Mouse (Mus musculus): ENCODE data around the gene Olfr652.

The Olfr652 gene

DNA sequence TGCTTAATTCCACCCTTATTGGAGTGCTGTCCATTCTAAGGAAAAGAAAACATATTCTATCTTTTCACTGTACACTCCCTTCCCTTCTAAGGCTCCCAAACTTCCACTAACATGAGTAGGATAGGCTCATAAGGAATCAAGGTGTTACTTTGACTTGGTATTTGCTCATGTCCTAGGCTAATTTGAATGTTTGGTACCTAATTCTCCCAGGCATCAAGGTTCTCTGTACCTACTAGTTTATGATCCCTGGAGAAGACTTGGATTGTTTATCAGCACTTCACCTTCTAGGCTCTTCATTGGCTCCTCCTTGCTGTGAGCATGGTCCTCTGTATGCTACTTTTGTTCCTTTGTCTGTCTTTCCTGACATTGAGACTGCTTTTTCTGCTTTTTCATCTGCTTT, at the start of gene Olfr652:
Gene Olfr652, plus strand, starts transcription at position 301 of the 400 bp plus-strand sequence.
- no peak for DNase-seq (ENCODE audit: extremely low read depth, low read depth)

DNA sequence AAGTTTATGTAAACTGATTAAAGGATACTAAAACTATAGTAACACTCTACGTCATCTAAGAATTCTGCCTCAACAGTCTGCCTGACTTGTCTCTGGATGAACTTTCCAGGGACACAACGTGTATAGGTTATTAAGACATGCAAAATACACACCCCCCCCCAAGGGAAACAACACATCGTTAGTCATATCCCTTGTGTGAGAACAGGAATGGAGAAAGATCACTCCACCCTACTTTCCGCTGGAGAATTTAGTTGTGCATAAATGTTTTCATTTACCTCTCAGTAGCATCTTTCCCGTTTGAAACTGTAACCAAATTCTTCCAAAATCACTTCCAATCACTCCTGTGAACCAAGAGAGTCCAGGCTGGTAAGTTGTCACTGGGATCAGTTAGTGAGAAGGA, 10.9 kb upstream of the Olfr652 start, which contains the start of gene Olfr651:
Gene Olfr651, plus strand, starts transcription at position 301 of the 400 bp plus-strand sequence.
- DNase-seq (ENCODE audit: extremely low read depth, low read depth), result no peak

DNA sequence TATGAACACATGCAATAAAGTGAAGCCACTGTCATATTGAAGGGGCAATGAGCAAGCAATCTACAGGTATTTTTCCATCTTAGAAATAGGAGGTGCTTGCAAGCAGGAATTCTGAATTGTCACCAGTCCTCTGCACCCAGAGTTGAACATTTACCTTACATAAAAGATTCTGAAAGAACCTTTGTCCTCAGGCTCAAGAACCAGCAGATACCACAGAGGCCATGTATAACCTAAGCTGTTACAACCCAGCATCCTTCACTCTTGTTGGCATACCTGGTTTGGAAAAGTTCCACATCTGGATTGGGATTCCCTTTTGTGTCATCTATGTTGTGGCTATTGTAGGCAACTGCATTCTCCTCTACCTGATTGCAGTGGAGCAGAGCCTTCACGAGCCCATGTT, 8.0 kb upstream of the Olfr652 start:
- DNase-seq (ENCODE audit: extremely low read depth, low read depth), result no peak

DNA sequence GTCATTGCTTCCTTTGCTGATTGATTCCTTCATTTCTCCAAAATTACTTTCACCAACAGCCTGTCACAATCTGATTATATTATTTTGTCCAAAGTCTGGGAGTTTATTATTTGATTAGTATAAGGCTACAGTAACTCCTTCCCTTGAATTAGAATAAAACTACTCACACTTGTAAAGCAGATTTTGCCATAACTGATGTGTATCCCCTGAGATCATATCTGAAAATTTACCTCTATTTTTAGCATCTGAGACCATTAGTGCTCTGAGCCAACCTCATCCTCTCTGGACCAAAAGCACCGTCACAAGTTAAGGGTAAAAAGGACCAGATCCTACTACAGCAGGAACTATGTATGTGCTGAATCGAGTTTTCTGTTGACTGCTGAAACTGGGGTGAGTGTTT, 16.3 kb downstream of the Olfr652 start, which contains the start of gene Olfr653:
Gene Olfr653, plus strand, starts transcription at position 301 of the 400 bp plus-strand sequence.
- DNase-seq (ENCODE audit: extremely low read depth, low read depth), result no peak

DNA sequence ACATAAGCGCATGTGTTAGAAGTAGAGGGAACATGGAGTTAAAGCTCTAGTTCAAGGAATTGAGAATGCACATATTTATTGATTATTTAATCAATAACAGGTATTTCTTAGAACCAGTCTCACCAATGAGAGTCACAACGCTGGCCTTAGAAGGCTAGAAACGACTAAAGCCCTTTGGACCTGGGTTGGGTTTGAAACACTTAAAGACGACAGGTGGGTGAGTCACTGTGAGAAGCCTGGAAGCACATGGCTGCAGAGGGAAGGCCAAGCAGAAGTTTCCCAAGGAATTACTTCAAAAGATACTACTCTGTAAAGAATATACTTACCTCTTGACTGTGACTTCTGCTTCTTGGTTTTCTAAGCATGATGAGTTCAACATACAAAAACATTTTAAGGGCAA, 20.1 kb downstream of the Olfr652 start:
- DNase-seq (ENCODE audit: extremely low read depth, low read depth), result no peak

DNA sequence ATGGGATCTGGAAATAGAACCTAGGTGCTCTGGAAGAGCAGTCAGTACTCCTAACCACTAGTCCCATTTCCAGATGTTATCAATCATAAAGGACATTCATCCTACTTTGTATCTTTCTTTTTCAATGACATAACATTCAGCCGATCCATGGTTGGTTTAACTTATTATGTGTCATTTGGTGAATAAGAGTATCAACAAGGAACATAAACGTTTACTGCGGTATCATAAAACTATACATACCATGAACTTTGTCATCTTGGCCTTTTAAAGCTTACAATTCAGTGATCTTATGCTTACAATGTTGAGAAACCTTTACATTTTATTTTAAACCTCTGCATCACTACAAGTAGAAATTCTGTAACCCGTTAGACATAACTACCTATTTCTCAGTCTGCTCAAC, 20.7 kb downstream of the Olfr652 start:
- DNase-seq (ENCODE audit: extremely low read depth, low read depth), result no peak

DNA sequence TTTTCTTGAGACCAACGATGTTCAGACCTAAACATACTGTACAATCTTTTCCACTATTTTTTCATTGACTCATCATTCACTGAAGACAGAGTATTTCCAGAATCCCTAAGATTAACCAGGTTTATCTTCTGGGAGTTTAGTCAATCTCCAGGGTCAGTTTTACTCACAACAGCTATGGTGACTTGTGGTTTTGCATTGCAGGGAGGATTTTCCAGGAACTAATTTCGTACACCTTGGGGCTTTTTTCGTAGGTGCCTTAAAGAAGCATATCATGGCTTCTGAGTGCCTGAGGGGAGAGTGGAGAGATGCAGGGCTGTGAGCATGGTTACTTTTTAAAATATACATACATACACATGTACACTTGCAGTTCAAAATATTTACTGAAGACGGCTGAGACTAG, 26.0 kb downstream of the Olfr652 start, which contains the start of gene Olfr654:
Gene Olfr654, plus strand, starts transcription at position 301 of the 400 bp plus-strand sequence.
- no peak for DNase-seq (ENCODE audit: extremely low read depth, low read depth)

DNA sequence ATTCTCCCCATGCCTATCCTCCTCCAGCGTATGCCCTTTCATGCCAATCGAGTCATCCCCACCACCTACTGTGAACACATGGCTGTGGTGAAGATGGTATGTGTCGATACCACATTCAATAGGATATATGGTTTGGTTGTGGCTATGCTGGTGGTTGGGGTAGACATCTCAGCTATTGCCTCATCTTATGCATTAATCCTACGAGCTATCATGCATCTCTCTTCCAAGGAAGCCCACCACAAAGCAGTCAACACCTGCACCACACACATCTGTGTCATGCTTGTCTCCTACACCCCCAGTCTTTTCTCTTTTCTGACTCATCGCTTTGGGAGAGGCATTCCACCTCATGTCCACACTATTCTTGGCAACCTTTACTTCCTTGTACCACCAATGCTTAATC, 27.6 kb downstream of the Olfr652 start:
- DNase-seq (ENCODE audit: extremely low read depth, low read depth), result no peak

DNA sequence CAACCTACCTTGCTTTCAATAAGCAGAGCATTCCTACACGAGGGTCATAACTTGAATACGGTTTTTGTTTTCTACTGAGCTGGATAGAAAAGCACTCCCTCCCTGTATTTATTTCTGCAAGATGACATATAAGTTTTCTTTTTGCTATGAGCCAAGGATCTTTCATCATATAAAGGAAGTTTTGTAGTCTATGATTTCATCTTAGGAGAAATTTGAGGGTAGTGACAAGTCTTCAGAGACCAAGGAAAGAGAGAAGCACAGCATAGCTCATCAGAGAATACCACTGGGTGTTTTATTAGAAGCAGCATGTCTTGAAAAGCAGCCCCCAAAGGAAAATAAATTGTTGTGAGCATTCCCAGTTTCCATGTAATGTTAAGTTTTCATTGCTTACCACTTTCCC, 41.0 kb downstream of the Olfr652 start, which contains the start of gene Olfr655:
Gene Olfr655, minus strand, starts transcription at position 101 of the 400 bp plus-strand sequence.
- DNase-seq (ENCODE audit: extremely low read depth, low read depth), result no peak

DNA sequence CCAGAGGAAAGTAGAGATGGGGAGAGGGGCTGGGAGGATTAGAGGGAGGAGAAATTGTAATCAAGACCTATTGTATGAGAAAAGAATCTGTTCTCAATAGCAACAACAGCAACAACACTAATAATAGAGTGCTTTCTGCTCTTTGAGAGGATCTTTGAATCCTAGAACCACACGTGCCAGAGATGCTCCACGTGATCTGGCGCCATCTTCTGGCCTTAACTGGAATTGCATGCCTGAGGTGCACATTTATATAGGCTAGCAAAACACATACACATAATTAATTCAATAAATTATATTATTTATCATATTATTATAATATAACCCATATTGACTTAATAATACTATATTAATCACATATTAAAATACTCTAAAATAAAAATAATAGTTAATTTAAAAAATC, 42.5 kb downstream of the Olfr652 start:
- no peak for DNase-seq (ENCODE audit: extremely low read depth, low read depth)

DNA sequence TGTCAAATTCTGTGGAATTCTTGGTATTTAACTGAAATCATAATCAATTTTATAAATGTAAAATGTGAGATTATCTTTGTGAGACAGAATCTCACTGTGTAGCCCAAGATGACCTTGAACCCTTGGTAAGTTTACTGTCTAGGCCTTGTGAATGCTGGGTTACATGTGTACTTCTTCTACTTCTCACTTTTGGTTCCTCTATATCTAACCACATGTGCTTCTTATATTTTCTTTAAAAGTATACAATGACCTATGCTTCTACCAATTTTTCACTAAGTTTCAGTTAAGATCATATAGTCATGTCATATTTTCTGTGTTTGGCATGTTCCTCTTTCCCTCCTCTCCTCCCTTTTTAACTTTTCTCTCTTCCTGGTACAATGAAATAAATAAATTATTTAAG, 44.0 kb downstream of the Olfr652 start:
- DNase-seq (ENCODE audit: extremely low read depth, low read depth), result no peak

DNA sequence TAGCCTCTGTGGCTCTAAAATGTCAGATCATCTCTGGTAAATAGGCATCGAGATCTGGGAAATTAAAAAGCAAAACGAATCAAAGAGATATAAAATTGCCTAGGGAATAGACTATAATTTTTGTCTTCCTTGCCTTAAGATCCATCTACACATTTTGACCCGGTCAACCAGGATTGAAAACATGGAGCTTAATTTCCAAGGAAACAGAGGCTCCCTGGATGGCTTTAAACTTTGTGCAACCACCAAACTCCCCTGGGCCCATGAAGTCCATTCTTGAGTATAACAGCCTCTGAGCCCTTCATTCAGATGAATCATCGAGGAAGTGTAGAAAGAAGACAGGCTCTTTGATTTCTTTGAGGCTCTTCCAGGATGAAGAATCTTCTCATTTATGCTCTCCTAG, 53.0 kb downstream of the Olfr652 start, which contains the start of gene Olfr656:
Gene Olfr656, plus strand, starts transcription at position 301 of the 400 bp plus-strand sequence.
- no peak for DNase-seq (ENCODE audit: extremely low read depth, low read depth)

Data from MEL-GATA-1-ER (cell line).